Mouse (Mus musculus): Measurements from ENCODE around the gene Kcnq1. TPM values are rescaled to one million over a fixed set of nuclear protein-coding genes. Genes with fewer than 3 reads are reported as not detected.

Kcnq1 gene
- polyA plus RNA-seq, 1 experiment from 2014 or later = 2.1 TPM

DNA sequence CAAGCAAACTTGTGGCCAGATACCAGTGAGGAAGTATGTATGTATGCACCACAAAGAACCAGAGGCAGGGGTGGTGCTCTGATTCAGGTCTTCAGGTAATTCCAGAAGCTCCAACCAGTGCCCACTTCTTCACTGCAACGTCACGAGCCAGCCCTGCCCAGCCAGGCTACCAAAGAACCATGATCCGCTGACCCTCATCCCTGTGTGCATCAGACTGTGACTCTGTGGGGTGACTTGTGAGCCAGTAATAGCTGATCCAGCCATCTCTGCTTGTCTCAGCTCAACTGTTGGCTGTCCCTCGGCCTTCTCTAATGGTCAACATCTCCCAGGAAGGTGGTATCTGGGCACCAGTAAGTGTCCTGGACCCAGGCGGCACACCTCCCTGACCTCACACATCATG is 197.4 kb downstream of the Kcnq1 start:
- no peak overlapping the region for H3K9ac ChIP-seq (ENCODE audit: low read length)
- no peaks in the 10 kb centered on the region for H3K9me3 ChIP-seq (replicated peaks; ENCODE audit: control insufficient read depth, low read length)
- H3K36me3 ChIP-seq (ENCODE audit: control insufficient read depth, insufficient read depth, low read length) = no peaks in the 10 kb centered on the region
- 95% methylated on average over 5 of the region's 5 CpGs for WGBS
- ATAC-seq (no peak), DNase-seq (ENCODE audit: low spot score) (no peak)
- no peak overlapping the region for H3K4me2 ChIP-seq (ENCODE audit: low read length)
- no peak overlapping the region for H3K4me3 ChIP-seq (ENCODE audit: low read depth, low read length)
- H3K27ac ChIP-seq (ENCODE audit: low read depth, low read length) = no peak overlapping the region
- H3K27me3 ChIP-seq (replicated peaks; ENCODE audit: control insufficient read depth, insufficient read depth, low read length) = no peaks in the 10 kb centered on the region
- H3K4me1 ChIP-seq (ENCODE audit: control insufficient read depth, insufficient read depth, low read length) = no peaks in the 10 kb centered on the region

- Histone ChIP-seq H3K27me3 (replicated peaks; ENCODE audit: control insufficient read depth, insufficient read depth, low read length) (no peaks in the 10 kb centered on the region), H3K27ac (ENCODE audit: low read depth, low read length) (no peak overlapping the region), H3K4me1 (ENCODE audit: control insufficient read depth, insufficient read depth, low read length) (no peaks in the 10 kb centered on the region), H3K9ac (ENCODE audit: low read length) (no peak overlapping the region), H3K4me3 (ENCODE audit: low read depth, low read length) (no peak overlapping the region), H3K4me2 (ENCODE audit: low read length) (no peak overlapping the region), H3K9me3 (replicated peaks; ENCODE audit: control insufficient read depth, low read length) (no peaks in the 10 kb centered on the region), H3K36me3 (ENCODE audit: control insufficient read depth, insufficient read depth, low read length) (no peaks in the 10 kb centered on the region)
- WGBS = 56% methylated on average over 10 of the region's 10 CpGs
- ATAC-seq (no peak), DNase-seq (ENCODE audit: low spot score) (no peak)
These were observed 199.6 kb downstream of the Kcnq1 start for GRCm38 (mm10) chr7:143305808-143306207.

- no peaks in the 10 kb centered on the region for H3K27me3 ChIP-seq (replicated peaks; ENCODE audit: control insufficient read depth, insufficient read depth, low read length)
- H3K9ac ChIP-seq (ENCODE audit: low read length) = no peak overlapping the region
- H3K4me3 ChIP-seq (ENCODE audit: low read depth, low read length) = no peak overlapping the region
- ATAC-seq = no peak
- no peaks in the 10 kb centered on the region for H3K4me1 ChIP-seq (ENCODE audit: control insufficient read depth, insufficient read depth, low read length)
- H3K27ac ChIP-seq (ENCODE audit: low read depth, low read length) = no peak overlapping the region
- DNase-seq (ENCODE audit: low spot score) = no peak
- H3K36me3 ChIP-seq (ENCODE audit: control insufficient read depth, insufficient read depth, low read length) = no peaks in the 10 kb centered on the region
- no peak overlapping the region for H3K4me2 ChIP-seq (ENCODE audit: low read length)
- 100% methylated on average over 1 of the region's 1 CpGs for WGBS
- H3K9me3 ChIP-seq (replicated peaks; ENCODE audit: control insufficient read depth, low read length) = no peaks in the 10 kb centered on the region
These were observed 201.8 kb downstream of the Kcnq1 start for GRCm38 (mm10) chr7:143308001-143308400.

DNA sequence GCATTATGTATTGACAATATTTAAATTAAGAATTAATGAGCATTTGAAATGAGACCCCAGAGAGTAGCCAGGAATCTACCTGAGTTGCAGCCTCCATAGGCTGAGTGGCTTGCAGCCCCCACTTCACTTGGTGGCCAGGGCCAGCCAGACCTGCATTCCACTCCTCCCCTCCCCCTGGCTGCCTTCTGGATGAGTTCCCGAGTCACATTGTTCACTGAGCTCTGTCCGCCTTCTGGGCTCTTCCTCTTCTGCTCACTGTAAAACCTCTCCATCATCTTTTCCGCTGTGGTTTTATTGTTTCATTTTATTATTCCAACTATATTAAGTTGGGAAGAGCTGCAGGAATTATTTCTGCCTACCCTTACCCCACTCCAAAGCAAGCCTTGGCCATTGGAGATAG is 204.1 kb downstream of the Kcnq1 start:
- ATAC-seq (no peak), DNase-seq (ENCODE audit: low spot score) (no peak)
- no peak overlapping the region for H3K27ac ChIP-seq (ENCODE audit: low read depth, low read length)
- no peaks in the 10 kb centered on the region for H3K27me3 ChIP-seq (replicated peaks; ENCODE audit: control insufficient read depth, insufficient read depth, low read length)
- H3K4me3 ChIP-seq (ENCODE audit: low read depth, low read length) = no peak overlapping the region
- H3K36me3 ChIP-seq (ENCODE audit: control insufficient read depth, insufficient read depth, low read length) = no peaks in the 10 kb centered on the region
- H3K4me1 ChIP-seq (ENCODE audit: control insufficient read depth, insufficient read depth, low read length) = no peaks in the 10 kb centered on the region
- no peak overlapping the region for H3K4me2 ChIP-seq (ENCODE audit: low read length)
- no peaks in the 10 kb centered on the region for H3K9me3 ChIP-seq (replicated peaks; ENCODE audit: control insufficient read depth, low read length)
- no peak overlapping the region for H3K9ac ChIP-seq (ENCODE audit: low read length)
- 70% methylated on average over 3 of the region's 3 CpGs for WGBS

GRCm38 (mm10) chr7:143310847-143311246 is 204.7 kb downstream of the Kcnq1 start:
- no peaks in the 10 kb centered on the region for H3K27me3 ChIP-seq (replicated peaks; ENCODE audit: control insufficient read depth, insufficient read depth, low read length)
- H3K9ac ChIP-seq (ENCODE audit: low read length) = no peak overlapping the region
- H3K4me3 ChIP-seq (ENCODE audit: low read depth, low read length) = no peak overlapping the region
- H3K36me3 ChIP-seq (ENCODE audit: control insufficient read depth, insufficient read depth, low read length) = no peaks in the 10 kb centered on the region
- DNase-seq (ENCODE audit: low spot score) (no peak), ATAC-seq (no peak)
- H3K27ac ChIP-seq (ENCODE audit: low read depth, low read length) = no peak overlapping the region
- H3K4me2 ChIP-seq (ENCODE audit: low read length) = no peak overlapping the region
- WGBS = 85% methylated on average over 8 of the region's 8 CpGs
- H3K4me1 ChIP-seq (ENCODE audit: control insufficient read depth, insufficient read depth, low read length) = no peaks in the 10 kb centered on the region
- H3K9me3 ChIP-seq (replicated peaks; ENCODE audit: control insufficient read depth, low read length) = no peaks in the 10 kb centered on the region

DNA sequence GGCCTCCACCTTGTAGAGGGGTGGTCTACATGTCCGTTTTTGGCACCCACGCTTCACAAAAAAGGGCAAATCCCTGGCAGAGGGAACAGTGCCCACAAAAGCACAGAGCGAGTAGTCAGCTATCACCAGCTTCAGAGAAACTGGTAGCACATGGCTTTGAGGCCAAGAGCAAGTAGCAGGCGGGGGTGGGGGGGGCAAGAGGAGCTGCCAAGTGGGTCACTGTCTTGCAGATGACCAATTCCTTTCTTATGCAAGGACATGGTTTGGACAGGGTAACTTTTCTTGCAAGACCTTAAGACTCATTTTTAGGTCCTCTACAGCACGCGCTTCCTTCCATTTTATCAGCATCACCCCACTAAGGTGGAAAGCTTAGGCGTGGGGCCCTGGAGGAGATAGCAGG is 205.3 kb downstream of the Kcnq1 start:
- ATAC-seq (no peak), DNase-seq (ENCODE audit: low spot score) (no peak)
- 88% methylated on average over 7 of the region's 7 CpGs for WGBS
- H3K9me3 ChIP-seq (replicated peaks; ENCODE audit: control insufficient read depth, low read length) = no peaks in the 10 kb centered on the region
- no peak overlapping the region for H3K4me3 ChIP-seq (ENCODE audit: low read depth, low read length)
- no peaks in the 10 kb centered on the region for H3K36me3 ChIP-seq (ENCODE audit: control insufficient read depth, insufficient read depth, low read length)
- no peak overlapping the region for H3K4me2 ChIP-seq (ENCODE audit: low read length)
- H3K27me3 ChIP-seq (replicated peaks; ENCODE audit: control insufficient read depth, insufficient read depth, low read length) = no peaks in the 10 kb centered on the region
- H3K27ac ChIP-seq (ENCODE audit: low read depth, low read length) = no peak overlapping the region
- H3K4me1 ChIP-seq (ENCODE audit: control insufficient read depth, insufficient read depth, low read length) = no peaks in the 10 kb centered on the region
- no peak overlapping the region for H3K9ac ChIP-seq (ENCODE audit: low read length)

- H3K9ac ChIP-seq (ENCODE audit: low read length) = no peak overlapping the region
- ATAC-seq (no peak), DNase-seq (ENCODE audit: low spot score) (no peak)
- H3K27me3 ChIP-seq (replicated peaks; ENCODE audit: control insufficient read depth, insufficient read depth, low read length) = no peaks in the 10 kb centered on the region
- no peaks in the 10 kb centered on the region for H3K9me3 ChIP-seq (replicated peaks; ENCODE audit: control insufficient read depth, low read length)
- no peaks in the 10 kb centered on the region for H3K4me1 ChIP-seq (ENCODE audit: control insufficient read depth, insufficient read depth, low read length)
- WGBS = 81% methylated on average over 11 of the region's 11 CpGs
- H3K4me2 ChIP-seq (ENCODE audit: low read length) = no peak overlapping the region
- no peaks in the 10 kb centered on the region for H3K36me3 ChIP-seq (ENCODE audit: control insufficient read depth, insufficient read depth, low read length)
- H3K4me3 ChIP-seq (ENCODE audit: low read depth, low read length) = no peak overlapping the region
- no peak overlapping the region for H3K27ac ChIP-seq (ENCODE audit: low read depth, low read length)
These were observed 207.6 kb downstream of the Kcnq1 start for GRCm38 (mm10) chr7:143313572-143314319.

DNA sequence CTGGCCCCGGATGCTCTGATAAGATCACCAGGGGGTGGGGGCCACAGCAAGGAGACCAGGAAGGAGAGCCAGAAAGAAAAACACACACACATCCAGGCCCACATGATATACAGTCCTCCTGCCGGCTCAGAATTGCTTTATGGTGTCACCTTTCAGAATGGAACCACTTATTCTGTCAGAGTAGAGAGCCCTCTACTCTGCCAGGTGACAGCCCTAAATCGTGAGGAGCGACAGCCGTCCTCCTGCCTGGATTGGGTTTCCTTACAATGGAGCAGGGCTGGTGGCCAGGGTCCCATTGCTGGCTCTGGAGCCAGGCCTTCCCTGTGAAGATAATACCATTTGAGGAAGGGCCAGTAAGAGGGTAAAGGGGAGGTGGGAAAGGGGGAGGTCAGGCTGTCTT is 212.3 kb downstream of the Kcnq1 start:
- Histone ChIP-seq H3K4me1 (ENCODE audit: control insufficient read depth, insufficient read depth, low read length) (no peaks in the 10 kb centered on the region), H3K9ac (ENCODE audit: low read length) (no peak overlapping the region), H3K27ac (ENCODE audit: low read depth, low read length) (no peak overlapping the region), H3K36me3 (ENCODE audit: control insufficient read depth, insufficient read depth, low read length) (no peaks in the 10 kb centered on the region), H3K9me3 (replicated peaks; ENCODE audit: control insufficient read depth, low read length) (no peaks in the 10 kb centered on the region), H3K4me3 (ENCODE audit: low read depth, low read length) (no peak overlapping the region), H3K27me3 (replicated peaks; ENCODE audit: control insufficient read depth, insufficient read depth, low read length) (no peaks in the 10 kb centered on the region), H3K4me2 (ENCODE audit: low read length) (no peak overlapping the region)
- WGBS = 79% methylated on average over 5 of the region's 5 CpGs
- ATAC-seq (no peak), DNase-seq (ENCODE audit: low spot score) (no peak)

DNA sequence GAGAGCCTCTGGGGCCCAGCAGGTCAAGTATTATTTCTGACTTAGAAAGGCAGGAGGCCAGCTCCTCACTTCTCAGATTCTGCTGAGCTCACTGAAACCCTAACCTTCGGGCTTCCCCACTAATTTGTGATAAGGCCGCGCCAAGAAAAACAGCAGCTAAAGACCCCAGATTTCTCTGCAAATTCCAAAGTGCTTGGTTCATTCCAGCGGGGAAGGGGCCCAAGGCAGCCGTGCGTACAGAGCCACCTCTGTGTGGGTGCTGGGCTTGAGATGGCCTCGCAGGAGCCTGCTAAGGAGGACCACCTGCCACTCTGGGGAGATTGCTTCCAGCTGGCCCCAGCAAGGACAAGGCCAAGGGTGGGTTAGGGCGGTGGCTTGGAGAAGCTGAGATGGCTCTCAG is 214.2 kb downstream of the Kcnq1 start:
- Histone ChIP-seq H3K36me3 (ENCODE audit: control insufficient read depth, insufficient read depth, low read length) (no peaks in the 10 kb centered on the region), H3K9me3 (replicated peaks; ENCODE audit: control insufficient read depth, low read length) (no peaks in the 10 kb centered on the region), H3K4me2 (ENCODE audit: low read length) (no peak overlapping the region), H3K4me1 (ENCODE audit: control insufficient read depth, insufficient read depth, low read length) (no peaks in the 10 kb centered on the region), H3K4me3 (ENCODE audit: low read depth, low read length) (no peak overlapping the region), H3K27me3 (replicated peaks; ENCODE audit: control insufficient read depth, insufficient read depth, low read length) (no peaks in the 10 kb centered on the region), H3K9ac (ENCODE audit: low read length) (no peak overlapping the region), H3K27ac (ENCODE audit: low read depth, low read length) (no peak overlapping the region)
- no peak for DNase-seq (ENCODE audit: low spot score)
- WGBS = 80% methylated on average over 8 of the region's 8 CpGs
- no peak for ATAC-seq

Data from forebrain, embryonic 14.5 days (tissue).